8 mouse cellular contexts compared by ENCODE assay signal in genomic region chr12:117534087-117534751, GRCm38 (mm10). TPM values are rescaled to one million over a fixed set of nuclear protein-coding genes. Genes with fewer than 3 reads are reported as not detected.
DNase-seq lines count a peak whose midpoint lies in the region; ATAC-seq lines count a peak whose summit lies in the region.

No protein-coding gene starts in this region.

- no peaks in the 10 kb centered on the region for H3K36me3 ChIP-seq in forebrain, embryonic 16.5 days (ENCODE audit: control insufficient read depth, insufficient read depth)
- no peaks in the 10 kb centered on the region for H3K36me3 ChIP-seq in hindbrain, embryonic 10.5 days

- under 1% methylated on average over 58 of the region's 66 CpGs for WGBS in forebrain, embryonic 16.5 days
- WGBS in hindbrain, embryonic 10.5 days: under 1% methylated on average over 66 of the region's 66 CpGs

- no peak overlapping the region; the same call in 1 of the 2 replicates for H3K27ac ChIP-seq in forebrain, embryonic 16.5 days (ENCODE audit: low read length)
- H3K27ac ChIP-seq in hindbrain, embryonic 10.5 days: peak overlapping the region; percentile 81

- peak; percentile 59 for ATAC-seq in CD4-positive, CD25-positive, alpha-beta regulatory T cell, adult 4 months
- peak; percentile 81 for ATAC-seq in forebrain, embryonic 16.5 days

- H3K27me3 ChIP-seq in forebrain, embryonic 16.5 days (replicated peaks; ENCODE audit: control insufficient read depth, insufficient read depth, low read length): peaks cover 30% of the 10 kb centered on the region
- peaks cover 55% of the 10 kb centered on the region for H3K27me3 ChIP-seq in hindbrain, embryonic 10.5 days (ENCODE audit: insufficient read depth, poor library complexity, severe bottlenecking)

- peak overlapping the region; percentile 71 for H3K9ac ChIP-seq in forebrain, embryonic 16.5 days (replicated peaks; ENCODE audit: low read depth, low read length)

- H3K4me3 ChIP-seq in forebrain, embryonic 16.5 days (replicated peaks; ENCODE audit: low read length): peak overlapping the region; percentile 68
- peak overlapping the region; percentile 76 for H3K4me3 ChIP-seq in hindbrain, embryonic 10.5 days

- DNase-seq in adrenal gland, postnatal 25 days: peak; percentile 31
- peak; percentile 57 for DNase-seq in hindbrain, embryonic 10.5 days (ENCODE audit: low spot score)
- DNase-seq in layer of hippocampus, postnatal 25 days (ENCODE audit: extremely low spot score in 1 of 2, low spot score in 1 of 2): peak; percentile 41 to 44
- DNase-seq in lung, postnatal 14 days: peak; percentile 41
- peak; percentile 62 for DNase-seq in right cerebral cortex, adult 18-20 months
- peak; percentile 35 for DNase-seq in urinary bladder, postnatal 14 days (ENCODE audit: low spot score)

- H3K4me2 ChIP-seq in forebrain, embryonic 16.5 days (ENCODE audit: low read length): peak overlapping the region; percentile 85

- no peaks in the 10 kb centered on the region for H3K9me3 ChIP-seq in forebrain, embryonic 16.5 days (ENCODE audit: control insufficient read depth, low read length)
- H3K9me3 ChIP-seq in hindbrain, embryonic 10.5 days: no peaks in the 10 kb centered on the region

- H3K4me1 ChIP-seq in forebrain, embryonic 16.5 days (replicated peaks; ENCODE audit: control insufficient read depth, insufficient read depth, low read length): peaks cover 10% of the 10 kb centered on the region
- peaks cover 18% of the 10 kb centered on the region for H3K4me1 ChIP-seq in hindbrain, embryonic 10.5 days (replicated peaks)

RNA-seq across cellular contexts. Expression of gene Rapgef5, which starts 17.9 kb away (rescaled TPM):
- 1 to 10 TPM; 1.3 to 2.3 TPM for polyA plus RNA-seq in CD4-positive, CD25-positive, alpha-beta regulatory T cell, adult 4 months (2017; shearing (Covaris generic))
- 31.3 and 41.8 TPM in 2 replicates for total RNA-seq in adrenal gland, postnatal 25 days (2021)
- polyA plus RNA-seq in forebrain, embryonic 16.5 days (2015; fragmentation: Nextera tagmentation; extraction: Ambion mirVana): 36.6 and 39.4 TPM in 2 replicates
- 8.1 and 16.0 TPM in 2 replicates for polyA plus RNA-seq in hindbrain, embryonic 10.5 days (2016; fragmentation: Nextera tagmentation; extraction: Ambion mirVana)
- total RNA-seq in layer of hippocampus, postnatal 25 days (2021): 100 to 1,000 TPM; 167 to 174 TPM
